Mouse (Mus musculus): ENCODE measurements around the gene Ralgapa2. TPM values are rescaled to one million over a fixed set of nuclear protein-coding genes. Genes with fewer than 3 reads are reported as not detected.

The Ralgapa2 gene
- polyA plus RNA-seq, 1 experiment from 2014 or later: 10.6 TPM

GRCm38 (mm10) chr2:146290871-146291637 is 221.1 kb downstream of the Ralgapa2 start:
- Histone ChIP-seq H3K4me2 (no peak overlapping the region), H3K27ac (ENCODE audit: low read depth, low read length) (no peak overlapping the region), H3K27me3 (ENCODE audit: control insufficient read depth, insufficient read depth, low read length) (no peaks in the 10 kb centered on the region), H3K4me1 (ENCODE audit: control insufficient read depth, insufficient read depth, low read length) (no peaks in the 10 kb centered on the region), H3K9me3 (replicated peaks; ENCODE audit: control insufficient read depth, low read length) (no peaks in the 10 kb centered on the region), H3K4me3 (ENCODE audit: low read depth, low read length) (no peak overlapping the region), H3K9ac (ENCODE audit: low read depth, low read length) (no peak overlapping the region), H3K36me3 (ENCODE audit: control insufficient read depth, insufficient read depth, low read length) (no peaks in the 10 kb centered on the region)
- 58% methylated on average over 14 of the region's 14 CpGs for WGBS (ENCODE audit: insufficient replicate concordance)
- no peak for ATAC-seq (replicated peaks; ENCODE audit: insufficient number of reproducible peaks, low FRiP score, low TSS enrichment)

DNA sequence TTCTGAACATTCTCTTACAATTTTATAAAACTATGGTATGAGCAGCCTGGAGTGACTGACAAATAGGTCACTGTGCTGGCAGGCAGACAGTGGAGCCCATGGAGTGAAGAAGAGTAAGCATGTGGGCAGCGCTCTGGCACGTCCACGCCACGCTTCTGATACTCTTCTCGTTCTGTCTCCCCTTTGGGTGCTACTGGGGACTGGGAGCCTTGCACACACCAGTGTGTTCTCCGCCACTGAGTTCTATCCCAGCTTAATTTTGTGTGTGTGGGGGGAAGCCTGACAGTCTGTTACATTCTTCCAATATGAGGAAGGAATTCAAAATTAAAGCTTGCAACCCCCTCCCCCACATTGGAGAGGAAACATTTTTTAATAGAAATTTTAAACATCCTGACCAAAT is 221.8 kb downstream of the Ralgapa2 start:
- no peaks in the 10 kb centered on the region for H3K9me3 ChIP-seq (replicated peaks; ENCODE audit: control insufficient read depth, low read length)
- no peaks in the 10 kb centered on the region for H3K27me3 ChIP-seq (ENCODE audit: control insufficient read depth, insufficient read depth, low read length)
- H3K9ac ChIP-seq (ENCODE audit: low read depth, low read length): no peak overlapping the region
- no peak for ATAC-seq (replicated peaks; ENCODE audit: insufficient number of reproducible peaks, low FRiP score, low TSS enrichment)
- no peaks in the 10 kb centered on the region for H3K4me1 ChIP-seq (ENCODE audit: control insufficient read depth, insufficient read depth, low read length)
- H3K4me3 ChIP-seq (ENCODE audit: low read depth, low read length): no peak overlapping the region
- no peak overlapping the region for H3K4me2 ChIP-seq
- H3K36me3 ChIP-seq (ENCODE audit: control insufficient read depth, insufficient read depth, low read length): no peaks in the 10 kb centered on the region
- no peak overlapping the region for H3K27ac ChIP-seq (ENCODE audit: low read depth, low read length)
- WGBS (ENCODE audit: insufficient replicate concordance): 94% methylated on average over 6 of the region's 6 CpGs

DNA sequence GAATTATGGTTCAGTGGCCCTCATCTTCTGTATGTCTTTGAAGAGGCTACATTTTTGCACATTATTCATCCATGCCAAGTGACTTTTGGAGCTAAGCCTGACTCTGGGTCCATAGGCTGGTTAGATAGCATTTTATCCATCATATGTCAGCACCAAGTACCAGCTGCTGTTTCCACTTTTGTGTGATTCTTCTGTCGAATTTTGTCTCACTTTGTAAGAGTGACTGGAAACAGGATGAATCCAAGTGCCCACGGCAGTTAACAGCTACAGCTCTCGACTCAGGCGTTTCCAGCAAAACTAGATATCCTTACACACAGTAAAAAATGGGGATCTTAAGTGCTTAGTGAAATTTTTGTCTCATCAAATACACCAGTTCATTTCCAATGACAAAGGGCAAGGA is 222.8 kb downstream of the Ralgapa2 start:
- ATAC-seq (replicated peaks; ENCODE audit: insufficient number of reproducible peaks, low FRiP score, low TSS enrichment): no peak
- no peak overlapping the region for H3K4me3 ChIP-seq (ENCODE audit: low read depth, low read length)
- H3K9me3 ChIP-seq (replicated peaks; ENCODE audit: control insufficient read depth, low read length): no peaks in the 10 kb centered on the region
- no peaks in the 10 kb centered on the region for H3K4me1 ChIP-seq (ENCODE audit: control insufficient read depth, insufficient read depth, low read length)
- H3K9ac ChIP-seq (ENCODE audit: low read depth, low read length): no peak overlapping the region
- no peak overlapping the region for H3K4me2 ChIP-seq
- no peaks in the 10 kb centered on the region for H3K27me3 ChIP-seq (ENCODE audit: control insufficient read depth, insufficient read depth, low read length)
- H3K36me3 ChIP-seq (ENCODE audit: control insufficient read depth, insufficient read depth, low read length): no peaks in the 10 kb centered on the region
- no peak overlapping the region for H3K27ac ChIP-seq (ENCODE audit: low read depth, low read length)
- 77% methylated on average over 4 of the region's 4 CpGs for WGBS (ENCODE audit: insufficient replicate concordance)

GRCm38 (mm10) chr2:146288326-146288725 is 223.8 kb downstream of the Ralgapa2 start:
- no peaks in the 10 kb centered on the region for H3K9me3 ChIP-seq (replicated peaks; ENCODE audit: control insufficient read depth, low read length)
- H3K27ac ChIP-seq (ENCODE audit: low read depth, low read length): no peak overlapping the region
- no peak overlapping the region for H3K4me2 ChIP-seq
- WGBS (ENCODE audit: insufficient replicate concordance): 81% methylated on average over 1 of the region's 1 CpGs
- H3K4me3 ChIP-seq (ENCODE audit: low read depth, low read length): no peak overlapping the region
- no peaks in the 10 kb centered on the region for H3K36me3 ChIP-seq (ENCODE audit: control insufficient read depth, insufficient read depth, low read length)
- no peak overlapping the region for H3K9ac ChIP-seq (ENCODE audit: low read depth, low read length)
- ATAC-seq (replicated peaks; ENCODE audit: insufficient number of reproducible peaks, low FRiP score, low TSS enrichment): no peak
- H3K27me3 ChIP-seq (ENCODE audit: control insufficient read depth, insufficient read depth, low read length): no peaks in the 10 kb centered on the region
- H3K4me1 ChIP-seq (ENCODE audit: control insufficient read depth, insufficient read depth, low read length): no peaks in the 10 kb centered on the region

GRCm38 (mm10) chr2:146287531-146287930 is 224.6 kb downstream of the Ralgapa2 start:
- Histone ChIP-seq H3K9ac (ENCODE audit: low read depth, low read length) (no peak overlapping the region), H3K4me1 (ENCODE audit: control insufficient read depth, insufficient read depth, low read length) (no peaks in the 10 kb centered on the region), H3K4me2 (no peak overlapping the region), H3K27me3 (ENCODE audit: control insufficient read depth, insufficient read depth, low read length) (no peaks in the 10 kb centered on the region), H3K27ac (ENCODE audit: low read depth, low read length) (no peak overlapping the region), H3K36me3 (ENCODE audit: control insufficient read depth, insufficient read depth, low read length) (no peaks in the 10 kb centered on the region), H3K4me3 (ENCODE audit: low read depth, low read length) (no peak overlapping the region), H3K9me3 (replicated peaks; ENCODE audit: control insufficient read depth, low read length) (no peaks in the 10 kb centered on the region)
- 86% methylated on average over 6 of the region's 6 CpGs for WGBS (ENCODE audit: insufficient replicate concordance)
- no peak for ATAC-seq (replicated peaks; ENCODE audit: insufficient number of reproducible peaks, low FRiP score, low TSS enrichment)

DNA sequence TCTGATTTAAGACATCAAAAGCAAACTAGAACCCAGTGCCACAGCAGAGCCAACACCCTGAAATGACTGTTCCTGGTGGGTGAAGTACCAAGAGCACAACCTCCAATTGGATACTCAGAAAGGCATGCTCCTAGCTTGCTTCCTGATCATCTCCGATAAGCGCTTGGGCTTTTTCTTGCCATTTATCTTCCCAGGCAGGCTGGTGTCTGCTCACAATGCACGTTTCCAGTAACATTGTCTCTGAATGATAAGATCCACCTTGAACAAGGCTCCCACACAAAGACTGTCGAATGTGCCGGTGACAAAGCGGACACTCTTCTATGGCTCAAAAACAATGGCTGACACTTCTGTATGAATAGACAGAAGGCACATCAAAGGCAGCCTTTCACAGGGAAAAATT is 230.8 kb downstream of the Ralgapa2 start:
- 59% methylated on average over 6 of the region's 6 CpGs for WGBS (ENCODE audit: insufficient replicate concordance)
- H3K9ac ChIP-seq (ENCODE audit: low read depth, low read length): no peak overlapping the region
- H3K4me3 ChIP-seq (ENCODE audit: low read depth, low read length): no peak overlapping the region

GRCm38 (mm10) chr2:146280921-146281274 is 231.2 kb downstream of the Ralgapa2 start:
- ATAC-seq (replicated peaks; ENCODE audit: insufficient number of reproducible peaks, low FRiP score, low TSS enrichment): no peak
- Histone ChIP-seq H3K4me3 (ENCODE audit: low read depth, low read length) (no peak overlapping the region), H3K4me2 (no peak overlapping the region), H3K9ac (ENCODE audit: low read depth, low read length) (no peak overlapping the region), H3K36me3 (ENCODE audit: control insufficient read depth, insufficient read depth, low read length) (no peaks in the 10 kb centered on the region), H3K4me1 (ENCODE audit: control insufficient read depth, insufficient read depth, low read length) (peaks cover 5% of the 10 kb centered on the region; the same call in 1 of the 2 replicates), H3K27me3 (ENCODE audit: control insufficient read depth, insufficient read depth, low read length) (no peaks in the 10 kb centered on the region), H3K9me3 (replicated peaks; ENCODE audit: control insufficient read depth, low read length) (no peaks in the 10 kb centered on the region), H3K27ac (ENCODE audit: low read depth, low read length) (no peak overlapping the region)
- WGBS (ENCODE audit: insufficient replicate concordance): 68% methylated on average over 1 of the region's 1 CpGs

More for the DNA sequence above, 230.8 kb downstream of the Ralgapa2 start:
- Histone ChIP-seq H3K4me2 (no peak overlapping the region), H3K27me3 (ENCODE audit: control insufficient read depth, insufficient read depth, low read length) (no peaks in the 10 kb centered on the region), H3K27ac (ENCODE audit: low read depth, low read length) (no peak overlapping the region), H3K9me3 (replicated peaks; ENCODE audit: control insufficient read depth, low read length) (no peaks in the 10 kb centered on the region), H3K36me3 (ENCODE audit: control insufficient read depth, insufficient read depth, low read length) (no peaks in the 10 kb centered on the region), H3K4me1 (ENCODE audit: control insufficient read depth, insufficient read depth, low read length) (peaks cover 5% of the 10 kb centered on the region; the same call in 1 of the 2 replicates)
- no peak for ATAC-seq (replicated peaks; ENCODE audit: insufficient number of reproducible peaks, low FRiP score, low TSS enrichment)

- peaks cover 5% of the 10 kb centered on the region; the same call in 1 of the 2 replicates for H3K4me1 ChIP-seq (ENCODE audit: control insufficient read depth, insufficient read depth, low read length)
- no peaks in the 10 kb centered on the region for H3K27me3 ChIP-seq (ENCODE audit: control insufficient read depth, insufficient read depth, low read length)
- H3K9me3 ChIP-seq (replicated peaks; ENCODE audit: control insufficient read depth, low read length): no peaks in the 10 kb centered on the region
- no peaks in the 10 kb centered on the region for H3K36me3 ChIP-seq (ENCODE audit: control insufficient read depth, insufficient read depth, low read length)
- 43% methylated on average over 6 of the region's 6 CpGs for WGBS (ENCODE audit: insufficient replicate concordance)
- no peak overlapping the region for H3K4me3 ChIP-seq (ENCODE audit: low read depth, low read length)
- no peak overlapping the region for H3K9ac ChIP-seq (ENCODE audit: low read depth, low read length)
- H3K27ac ChIP-seq (ENCODE audit: low read depth, low read length): no peak overlapping the region
- no peak for ATAC-seq (replicated peaks; ENCODE audit: insufficient number of reproducible peaks, low FRiP score, low TSS enrichment)
- H3K4me2 ChIP-seq: no peak overlapping the region
Observed at GRCm38 (mm10) chr2:146280221-146280920, 231.8 kb downstream of the Ralgapa2 start.

Measured in heart, embryonic 11.5 days (tissue).